Mouse (Mus musculus) thymus, adult 18-20 months (tissue): ENCODE measurements around the gene Ptprd.

Experiments
- DNase-seq, 2 experiments: peaks; one replicate each; pipeline ENCODE4 v3.0.0; 2022; ENCODE audit warnings: mixed read lengths in 2 of 2

The Ptprd gene

DNA sequence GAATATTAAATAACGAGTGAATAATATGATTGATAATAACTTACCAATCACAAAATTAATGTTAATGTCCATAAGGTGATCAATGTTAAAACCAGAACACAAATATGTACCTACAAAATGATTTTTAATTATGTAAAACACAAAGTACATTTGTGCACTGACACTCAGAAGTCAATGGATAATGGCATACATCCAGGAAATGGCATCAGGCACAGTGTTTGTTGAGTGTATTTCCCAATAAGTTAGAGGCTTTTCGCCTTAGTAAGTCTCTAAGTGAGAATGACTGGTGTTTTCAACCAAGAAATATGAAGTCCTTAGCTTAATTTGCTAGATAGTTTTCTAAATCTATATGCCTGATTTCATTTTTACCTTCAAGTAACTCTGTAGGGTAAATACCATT is 1843.5 kb downstream of the Ptprd start:
- DNase-seq, result no peak

DNA sequence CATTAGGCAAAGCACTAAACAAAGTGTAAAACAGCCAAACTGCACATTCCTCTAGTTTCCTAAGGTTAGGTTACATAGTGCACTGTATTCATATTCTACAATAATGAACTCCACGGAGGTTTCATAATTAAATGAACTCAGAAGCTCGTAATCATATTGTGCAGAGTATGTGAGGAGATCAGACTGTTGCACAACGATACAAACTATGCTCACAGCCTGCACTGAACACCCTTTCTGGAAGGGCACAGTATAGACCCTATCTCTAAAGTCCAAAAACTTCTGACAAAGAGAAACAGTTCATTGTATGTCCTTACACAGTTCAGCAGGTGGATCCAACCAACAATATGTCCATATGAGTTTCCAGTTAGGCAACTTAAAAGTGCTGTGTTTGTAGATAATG is 1844.5 kb downstream of the Ptprd start:
- no peak for DNase-seq

DNA sequence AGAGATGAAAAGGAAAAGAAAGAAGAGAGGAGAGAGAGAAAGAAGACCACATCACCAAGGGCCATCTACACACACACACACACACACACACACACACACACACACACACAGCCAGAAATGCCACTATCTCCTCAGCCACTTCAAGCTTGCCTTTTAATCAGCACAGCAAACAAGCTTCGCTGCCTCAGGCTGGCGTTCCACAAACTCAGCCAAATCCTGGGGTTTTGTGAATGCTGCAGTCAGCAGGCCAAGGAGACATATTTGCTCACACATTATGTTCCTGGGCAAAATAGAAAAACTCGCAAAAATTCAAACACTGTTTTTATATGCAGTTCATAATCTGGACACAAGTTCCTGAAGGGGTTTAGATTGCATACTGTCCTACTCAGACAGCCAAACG is 1845.9 kb downstream of the Ptprd start:
- no peak for DNase-seq

- no peak for DNase-seq
Measured at GRCm38 (mm10) chr4:76361546-76361945, 1850.2 kb downstream of the Ptprd start.

GRCm38 (mm10) chr4:76354167-76354566 is 1857.6 kb downstream of the Ptprd start:
- no peak for DNase-seq

- no peak for DNase-seq
Measured at GRCm38 (mm10) chr4:76352468-76352867, 1859.3 kb downstream of the Ptprd start.

DNA sequence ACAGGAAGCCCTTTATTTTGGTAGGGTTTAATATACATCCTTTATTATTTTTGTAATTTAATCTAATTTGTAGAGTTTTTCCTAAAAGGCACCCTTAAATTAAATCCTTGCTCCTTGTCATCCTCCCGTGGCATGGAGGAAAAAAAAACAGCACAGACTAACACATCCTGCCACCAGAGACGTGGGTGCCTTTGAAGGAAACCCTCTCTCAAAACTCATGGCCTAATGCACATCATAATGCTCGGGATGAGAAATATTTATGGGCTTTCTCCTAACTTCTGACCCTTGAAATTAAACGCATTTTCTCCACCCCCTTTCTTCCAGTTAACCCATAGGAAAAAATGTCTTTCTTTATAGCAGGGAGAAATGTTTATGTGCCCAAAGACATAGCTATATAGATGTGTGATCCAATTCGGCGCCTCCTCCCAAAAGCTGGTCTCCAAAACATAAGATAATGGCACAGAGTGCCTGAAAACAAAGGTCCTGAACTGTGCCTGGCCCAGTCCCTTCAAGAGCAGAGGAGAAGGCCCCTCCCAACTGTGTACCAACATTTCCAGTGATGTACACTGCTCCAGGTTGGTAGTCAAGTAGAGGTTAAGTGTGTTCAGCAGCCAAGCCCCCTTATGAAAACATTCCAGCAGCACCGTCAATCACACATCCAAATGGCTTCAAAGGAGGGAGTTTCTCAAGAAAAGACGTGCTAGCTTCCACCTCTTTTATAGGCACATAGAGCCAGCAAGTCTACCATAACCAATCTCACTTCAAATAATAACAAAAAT is 1860.4 kb downstream of the Ptprd start:
- DNase-seq, result no peak

DNA sequence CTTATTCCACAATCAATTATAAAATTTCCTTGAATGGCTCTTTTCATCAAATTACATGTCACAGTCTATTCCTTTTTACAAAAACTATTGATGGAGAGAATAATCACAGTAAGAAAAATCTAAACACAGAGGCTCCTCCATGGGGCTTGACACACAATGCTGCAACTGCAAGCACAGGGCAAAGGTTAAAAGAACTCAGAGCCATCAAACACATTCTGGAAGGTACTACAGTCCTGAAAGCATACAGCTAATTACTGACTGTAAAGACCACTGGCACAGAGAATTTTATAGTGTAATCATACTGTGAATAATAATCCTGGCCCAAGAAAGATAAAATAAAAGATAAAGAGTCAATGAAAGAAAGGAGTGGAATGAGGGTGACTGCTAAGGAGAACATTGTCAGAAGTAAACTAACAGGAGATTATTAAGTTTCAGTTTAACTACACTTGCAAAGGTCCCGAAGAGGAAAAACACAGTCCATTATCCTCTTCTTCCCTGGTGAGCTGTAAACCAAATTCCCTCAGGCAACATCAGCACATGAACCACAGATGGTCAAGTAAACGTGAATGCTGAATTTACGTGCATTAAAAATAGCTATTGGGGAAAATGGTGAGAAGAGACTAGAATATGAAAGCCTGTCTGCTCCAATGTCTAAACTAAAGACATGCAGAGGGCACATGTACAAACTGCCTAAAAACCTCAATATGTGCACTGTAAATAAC is 1861.4 kb downstream of the Ptprd start:
- no peak for DNase-seq

GRCm38 (mm10) chr4:76344059-76344458 is 1867.7 kb downstream of the Ptprd start:
- no peak for DNase-seq

DNA sequence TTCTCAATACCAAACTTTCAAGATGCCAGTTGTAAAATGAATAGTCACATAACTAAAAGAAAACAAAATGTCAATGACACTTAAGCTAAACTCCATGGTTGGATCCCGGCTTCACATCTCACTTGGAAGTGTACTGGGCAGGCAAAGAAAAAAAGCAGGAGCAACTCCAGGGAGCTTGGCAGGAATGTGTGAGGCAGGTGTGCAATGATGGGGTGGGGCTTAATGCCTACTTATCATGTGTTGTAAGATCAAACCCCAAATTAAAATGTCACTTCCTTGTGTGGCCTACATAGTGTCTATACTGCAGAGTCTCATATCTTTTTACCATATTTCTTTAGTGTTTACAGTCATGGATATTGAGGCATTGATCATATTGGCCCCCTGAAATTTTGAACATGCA is 1873.8 kb downstream of the Ptprd start:
- DNase-seq, result no peak

GRCm38 (mm10) chr4:76327346-76327745 is 1884.4 kb downstream of the Ptprd start:
- no peak for DNase-seq

GRCm38 (mm10) chr4:76325646-76326045 is 1886.1 kb downstream of the Ptprd start:
- DNase-seq, result no peak

DNA sequence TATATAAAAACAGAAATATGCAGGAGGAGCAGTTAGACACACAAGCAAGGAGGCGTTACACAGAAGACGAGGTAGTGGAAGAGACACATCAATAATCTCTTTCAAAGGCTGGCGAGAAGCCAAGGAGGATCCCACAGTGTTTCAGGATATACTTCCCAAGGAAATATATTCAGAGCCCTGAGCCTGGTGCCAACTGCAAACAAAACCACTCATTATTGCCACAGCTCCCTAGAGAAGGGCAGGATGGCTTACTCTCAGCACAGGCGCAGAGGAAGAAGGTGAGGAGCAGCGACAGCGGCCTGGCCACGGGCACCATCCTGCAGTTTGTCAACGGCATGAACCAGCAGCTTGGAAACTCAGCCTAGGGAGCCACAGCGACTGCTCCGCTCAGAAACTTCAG is 1886.8 kb downstream of the Ptprd start:
- no peak for DNase-seq

DNA sequence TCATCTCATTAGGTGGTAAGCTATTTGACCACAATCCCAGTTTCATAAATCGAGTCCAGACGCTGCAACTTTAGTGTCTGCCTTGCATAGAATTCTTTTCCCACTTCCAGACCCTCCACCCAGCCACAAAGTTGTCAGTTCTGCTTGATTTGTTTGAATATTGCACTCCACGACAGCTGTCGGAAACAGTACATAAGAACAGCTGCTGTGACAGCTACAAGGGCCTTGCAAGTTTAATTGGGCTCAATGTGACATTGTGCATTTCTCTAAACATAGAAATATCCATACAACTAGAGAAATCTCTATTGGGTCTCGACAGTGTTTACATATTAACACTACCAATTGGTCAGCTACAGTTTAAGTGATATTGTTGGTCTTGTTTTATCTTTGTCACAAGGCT is 1887.3 kb downstream of the Ptprd start:
- DNase-seq, result no peak

DNA sequence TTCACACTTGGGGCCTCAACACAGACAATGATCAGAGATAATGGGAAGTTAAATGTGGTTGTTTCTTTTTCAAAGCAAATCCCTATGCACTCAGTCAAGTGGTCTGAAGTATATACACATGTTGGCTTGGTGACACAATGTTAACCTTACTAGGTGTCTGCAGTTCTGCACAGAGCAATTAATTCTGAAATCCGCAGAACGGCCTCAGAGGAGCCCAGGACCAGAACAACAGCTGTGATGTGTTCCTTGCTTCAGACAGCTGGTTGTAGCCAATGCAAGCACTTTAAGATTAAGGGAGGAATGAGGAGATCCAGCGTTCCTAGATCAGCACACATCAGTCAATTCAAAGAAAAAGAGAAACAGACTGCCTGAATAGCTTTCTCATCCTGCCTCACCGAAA is 1891.9 kb downstream of the Ptprd start:
- DNase-seq, result no peak

GRCm38 (mm10) chr4:76315977-76316376 is 1895.8 kb downstream of the Ptprd start:
- DNase-seq, result no peak

GRCm38 (mm10) chr4:76313749-76314148 is 1898.0 kb downstream of the Ptprd start:
- DNase-seq, result no peak

DNA sequence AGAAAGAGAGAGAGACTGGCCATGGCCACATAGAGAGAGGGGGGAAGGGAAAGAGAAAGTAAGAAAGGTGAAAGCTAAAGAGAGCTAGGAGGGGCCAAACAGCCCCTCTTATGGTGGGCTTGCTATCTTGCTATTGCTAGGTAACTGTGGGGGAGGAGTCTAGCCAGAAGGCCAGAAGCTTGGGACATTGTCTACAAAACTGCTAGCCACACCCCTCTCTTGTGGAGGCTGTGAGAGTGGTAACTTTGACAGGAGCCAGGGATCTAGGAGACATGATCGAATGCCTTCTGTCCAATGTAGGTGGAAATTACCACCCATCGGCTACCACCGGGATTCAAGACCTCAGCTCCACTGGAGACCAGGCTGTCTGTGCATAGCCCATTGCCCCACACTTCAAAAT is 1899.2 kb downstream of the Ptprd start:
- no peak for DNase-seq

DNA sequence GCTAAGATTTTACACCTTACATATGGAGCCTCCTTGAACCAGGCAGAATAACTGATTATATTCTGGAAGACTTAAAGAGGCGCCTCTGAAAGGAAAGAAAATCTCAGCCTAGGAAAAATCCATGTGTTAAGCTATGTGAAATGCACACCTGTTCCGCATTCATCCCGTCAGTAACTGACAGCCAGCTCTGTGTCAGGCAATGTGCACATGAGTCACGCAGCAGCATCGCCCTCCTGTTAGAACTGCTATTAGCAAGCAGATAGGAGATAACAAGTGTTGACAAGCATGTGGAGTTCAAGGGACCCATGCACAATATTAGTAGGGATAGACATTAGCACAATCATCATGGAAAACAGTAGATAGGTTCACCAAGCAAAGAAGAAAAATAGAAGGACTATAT is 1905.8 kb downstream of the Ptprd start:
- DNase-seq, result no peak

DNA sequence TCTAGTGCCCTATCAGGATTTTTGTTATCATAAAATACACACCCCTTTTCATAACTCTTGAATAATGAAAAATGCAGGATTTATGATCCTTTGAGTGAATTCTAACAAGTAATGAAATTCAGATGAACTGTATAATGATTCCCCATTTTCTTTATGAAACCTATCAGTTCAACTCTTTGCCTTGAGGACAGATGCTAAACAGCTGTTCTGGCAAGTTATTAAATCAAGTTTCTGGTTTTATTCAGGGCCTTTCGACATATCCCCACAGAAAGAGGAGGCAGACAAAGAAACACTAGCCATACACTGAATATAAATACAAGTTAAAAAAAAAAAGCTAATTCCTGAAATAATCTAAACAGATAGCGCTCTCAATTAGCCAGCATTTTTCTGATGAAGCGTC is 1914.4 kb downstream of the Ptprd start:
- no peak for DNase-seq

DNA sequence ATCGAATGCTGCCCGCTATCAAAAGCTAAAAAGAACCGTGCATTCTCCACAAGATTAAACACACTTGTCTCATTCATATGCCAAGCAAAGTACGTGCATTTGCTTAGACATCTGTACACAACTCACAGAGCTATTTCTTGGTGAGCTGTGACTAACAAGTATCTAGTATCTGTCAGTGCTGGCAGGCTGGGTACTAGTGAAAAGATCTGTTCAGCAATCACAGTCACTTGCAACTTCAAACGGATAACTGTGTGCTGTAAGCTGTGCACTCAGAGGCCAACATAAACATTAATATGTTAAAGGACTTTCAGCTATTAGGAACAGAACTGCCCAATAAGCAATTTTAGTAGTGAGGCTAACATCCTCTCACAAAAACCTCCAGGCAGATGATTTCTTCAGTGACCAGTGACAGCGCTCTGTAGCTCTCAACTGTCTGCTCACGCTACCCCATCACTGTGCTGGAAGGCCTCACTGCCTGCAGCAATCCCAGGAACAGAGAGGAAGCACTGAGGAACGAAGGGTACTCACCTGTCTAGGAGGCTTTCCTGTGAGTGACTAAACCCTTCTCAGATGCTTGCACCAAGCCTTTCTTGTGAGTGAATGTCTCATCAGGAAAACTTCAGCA is 1918.9 kb downstream of the Ptprd start:
- no peak for DNase-seq

DNA sequence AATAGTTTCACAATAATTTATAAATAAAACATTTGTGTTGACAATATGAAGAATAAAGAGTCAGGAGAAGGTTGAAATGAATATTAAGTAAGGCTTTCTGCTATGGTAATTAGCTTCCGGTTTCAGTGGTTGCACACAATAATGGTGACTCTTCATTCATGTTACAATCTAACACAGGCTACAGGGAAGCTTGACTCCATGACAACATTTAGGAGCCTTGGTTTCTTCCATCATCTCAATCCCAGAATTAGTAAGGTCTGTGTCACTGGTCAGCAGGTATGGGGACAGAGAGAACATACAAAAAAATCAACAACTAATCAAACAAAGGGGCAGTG is 1921.3 kb downstream of the Ptprd start:
- no peak for DNase-seq

GRCm38 (mm10) chr4:76289612-76290483 is 1921.9 kb downstream of the Ptprd start:
- no peak for DNase-seq
